Mouse (Mus musculus) heart, postnatal 0 days (tissue): ENCODE data around the gene Slc25a25.

Experiments
- CTCF ChIP-seq: IDR thresholded peaks from 2 replicates; pipeline ENCODE4 v1.5.1; 2016; ENCODE audit warnings: antibody characterized with exemption, control low read depth, low read depth
- EP300 ChIP-seq: IDR thresholded peaks from 2 replicates; pipeline ENCODE4 v1.6.1; 2016; ENCODE audit warnings: antibody characterized with exemption, low read depth

DNA sequence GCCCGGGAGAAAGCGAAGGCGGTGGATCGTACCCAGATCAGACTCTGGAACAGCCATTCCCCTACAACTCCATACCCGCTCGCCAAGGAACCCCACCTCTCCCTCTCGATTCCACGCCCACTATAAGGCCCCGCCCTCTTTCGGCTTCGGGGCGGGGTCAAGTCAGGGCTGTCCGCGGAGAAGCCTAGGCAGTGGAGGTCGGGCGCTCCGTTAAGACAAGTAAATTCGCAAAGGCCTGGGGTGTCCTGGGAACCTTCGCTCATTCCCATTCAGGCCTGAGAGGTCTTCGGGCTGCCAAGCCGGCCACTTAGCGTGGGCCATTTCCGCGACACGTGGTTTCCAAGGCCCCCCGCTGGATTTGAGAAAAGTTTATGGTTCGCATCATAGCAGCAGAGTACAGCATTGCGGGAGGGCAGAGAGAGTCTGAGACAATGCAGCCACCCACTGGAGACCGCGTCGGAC, 55.7 kb downstream of the Slc25a25 start, which contains the start of gene Ptges2:
- TF ChIP-seq EP300 (no peak; the same call in 1 of the 2 replicates), CTCF (no peak)
